Mouse (Mus musculus): ENCODE measurements around the gene Angptl4.
A peak's percentile ranks its signal among the peaks of the same experiment; 100 is the strongest.

Gene Angptl4

DNA sequence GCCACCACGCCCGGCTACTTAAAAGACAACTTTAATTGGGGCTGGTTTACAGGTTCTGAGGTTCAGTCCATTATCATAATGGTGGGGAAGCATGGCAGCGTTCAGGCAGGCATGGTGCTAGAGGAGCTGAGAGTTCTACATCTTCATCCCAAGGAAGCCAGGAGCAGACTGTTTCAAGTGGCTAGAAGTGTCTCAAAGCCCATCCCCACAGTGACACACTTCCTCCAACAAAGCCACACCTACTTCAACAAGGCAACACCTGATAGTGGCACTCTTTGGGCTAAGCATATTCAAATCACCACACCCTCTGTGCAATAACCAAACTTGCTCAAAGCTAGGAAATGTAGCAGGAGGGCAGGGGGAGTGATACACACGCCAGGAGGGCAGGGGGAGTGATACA is 22.6 kb upstream of the Angptl4 start:
- DNase-seq: no peak

DNA sequence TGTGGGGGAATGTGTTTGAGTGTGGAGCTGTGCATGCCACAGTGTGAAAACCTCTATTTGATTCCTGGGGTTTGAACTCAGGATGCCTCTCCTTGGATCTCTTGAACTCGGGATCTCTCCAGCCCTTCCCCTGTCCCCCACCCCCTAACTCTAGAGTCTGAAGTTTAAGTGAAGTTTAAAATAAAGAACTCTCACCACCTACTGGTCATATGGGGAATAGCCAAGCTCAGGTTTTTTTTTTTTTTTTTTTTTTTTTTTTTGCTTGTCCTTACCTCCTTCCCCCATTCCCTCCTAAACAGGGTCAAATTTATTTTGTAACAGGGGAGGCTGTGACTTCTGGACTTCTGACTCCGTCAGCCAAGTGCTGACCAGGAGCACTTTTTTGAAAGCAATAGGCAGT is 20.6 kb upstream of the Angptl4 start:
- DNase-seq: no peak

DNA sequence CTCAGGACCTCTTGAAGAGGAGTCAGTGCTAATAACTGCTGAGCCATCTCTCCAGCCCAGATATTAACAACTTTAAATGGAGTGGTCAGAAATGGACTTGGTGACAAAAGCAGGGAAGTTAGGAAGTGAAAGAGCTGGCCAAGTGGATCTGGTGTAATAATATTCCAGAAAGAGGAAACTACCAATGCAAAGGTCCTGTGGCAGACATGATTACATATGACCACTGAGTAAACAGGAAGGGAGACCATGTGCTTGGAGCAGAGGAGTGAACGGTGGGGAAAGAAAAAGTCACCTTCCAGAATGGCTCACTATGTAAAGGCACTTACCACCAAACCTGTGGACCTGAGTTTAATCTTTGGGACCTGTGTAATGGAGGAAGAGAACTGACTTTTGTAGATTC is 17.6 kb upstream of the Angptl4 start:
- DNase-seq: no peak

- peak; percentile 63 to 67 for DNase-seq
Measured at GRCm38 (mm10) chr17:33798306-33798705, 16.7 kb upstream of the Angptl4 start.

DNA sequence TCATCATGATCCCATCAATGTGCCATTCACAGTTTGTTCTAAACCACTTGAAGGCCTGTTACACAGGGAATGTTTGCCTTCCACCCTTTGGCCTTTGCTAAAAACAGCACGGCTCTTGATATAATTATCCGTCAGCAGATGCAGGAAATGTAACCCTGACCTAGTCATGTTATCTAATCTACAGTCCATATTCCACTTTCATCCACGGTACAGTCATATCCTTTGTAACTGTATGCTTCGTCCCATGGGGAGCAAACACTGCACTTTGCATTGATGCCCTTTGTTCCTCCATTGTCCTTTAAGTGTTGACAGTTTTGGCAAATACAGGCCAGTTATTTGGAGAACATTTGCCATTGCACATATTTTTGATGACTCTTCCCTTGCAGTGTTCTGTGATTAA is 7.1 kb upstream of the Angptl4 start:
- DNase-seq: no peak

- DNase-seq: no peak
Measured at GRCm38 (mm10) chr17:33786375-33786774, 4.7 kb upstream of the Angptl4 start.

- no peak for DNase-seq
Measured at GRCm38 (mm10) chr17:33784939-33785338, 3.3 kb upstream of the Angptl4 start.

- DNase-seq: peak; percentile 94
Measured at GRCm38 (mm10) chr17:33783408-33783807, 1.8 kb upstream of the Angptl4 start.

DNA sequence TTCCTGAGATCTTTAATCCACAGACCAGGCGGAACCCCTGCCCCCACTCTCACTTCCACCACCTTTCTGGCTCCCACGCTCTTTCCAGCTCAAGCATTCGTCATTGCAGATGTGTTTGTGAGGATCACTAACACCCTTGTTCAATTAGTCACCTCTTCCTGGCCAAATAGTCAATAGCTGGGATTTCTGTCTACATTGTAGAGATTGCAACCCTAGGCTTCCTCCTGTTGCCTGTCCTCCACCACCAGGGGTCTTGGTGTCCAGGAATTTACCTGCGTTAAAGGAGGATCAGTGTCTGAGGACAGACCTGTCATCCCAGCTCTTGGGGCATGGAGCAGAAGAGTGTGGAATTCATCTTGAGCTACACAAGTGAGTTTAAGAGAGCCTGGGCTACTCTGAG is 437 bp upstream of the Angptl4 start:
- DNase-seq: no peak

DNA sequence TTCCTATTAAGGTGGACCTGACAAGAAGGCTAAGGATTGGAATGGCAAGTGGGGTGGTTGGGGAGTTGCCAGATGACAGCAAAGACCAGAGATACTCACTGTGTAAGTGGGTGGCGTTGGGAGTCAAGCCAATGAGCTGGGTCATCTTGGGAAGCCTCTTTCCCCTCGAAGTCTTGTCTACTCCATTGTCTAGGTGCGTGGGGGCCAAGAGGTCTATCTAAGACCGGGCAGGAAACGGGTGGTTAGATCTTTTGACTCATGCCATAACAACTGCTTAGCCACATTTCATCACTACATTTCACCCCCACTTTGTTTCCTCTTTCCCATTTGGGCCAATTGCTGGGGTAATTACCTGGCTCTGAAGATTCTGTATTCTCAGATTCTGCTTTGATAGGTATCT is 1.2 kb downstream of the Angptl4 start:
- DNase-seq: peak; percentile 44 to 61

DNA sequence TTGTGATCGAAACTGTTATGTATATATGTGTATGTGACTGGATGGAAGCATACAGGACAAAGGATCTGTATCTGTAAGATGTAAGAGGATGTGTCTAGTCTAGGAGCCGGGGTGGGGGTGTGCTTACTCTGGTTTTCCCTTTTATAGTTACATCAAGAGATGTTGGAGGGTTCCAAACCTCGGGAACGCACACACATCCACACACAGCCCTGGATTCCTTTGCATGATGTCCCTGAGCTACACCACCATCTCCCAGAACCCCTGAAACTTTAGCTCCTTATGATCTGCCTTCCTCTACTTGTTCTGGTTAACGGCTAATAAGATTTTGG is 1.7 kb downstream of the Angptl4 start:
- DNase-seq: no peak

DNA sequence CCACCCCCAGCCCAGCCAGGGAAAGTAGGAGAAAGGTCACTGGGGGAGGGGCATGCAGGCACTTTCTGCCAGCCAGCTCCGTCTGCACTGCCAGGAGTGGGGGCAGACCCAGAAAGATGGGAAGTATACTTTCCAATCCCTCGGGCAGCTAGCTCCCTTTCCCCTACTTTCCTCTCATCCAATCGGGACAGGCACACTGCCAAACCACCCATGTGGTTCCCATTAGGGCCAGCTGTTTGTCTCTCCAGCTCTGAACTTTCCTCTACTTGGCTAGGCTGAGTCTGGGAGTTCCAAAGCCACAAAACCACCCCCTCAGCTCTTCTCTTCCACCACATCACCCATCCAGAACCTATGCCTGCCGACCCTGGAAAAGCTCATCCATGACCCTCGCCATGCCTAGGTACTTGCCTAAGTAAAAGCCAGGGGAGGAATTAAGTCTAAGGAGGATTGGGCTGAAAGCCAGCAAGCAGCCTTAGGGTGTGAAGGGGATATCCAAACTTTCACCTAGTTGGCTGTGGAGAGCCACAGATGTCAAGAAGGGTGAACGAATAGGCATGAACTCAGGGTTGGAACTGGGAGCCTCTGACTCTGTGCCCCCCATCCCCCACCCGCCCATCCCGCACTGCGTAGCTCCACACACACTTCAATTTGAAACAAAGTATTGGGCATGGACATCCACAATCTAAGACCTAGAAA is 2.2 kb downstream of the Angptl4 start:
- peak; percentile 98 to 99 for DNase-seq

DNA sequence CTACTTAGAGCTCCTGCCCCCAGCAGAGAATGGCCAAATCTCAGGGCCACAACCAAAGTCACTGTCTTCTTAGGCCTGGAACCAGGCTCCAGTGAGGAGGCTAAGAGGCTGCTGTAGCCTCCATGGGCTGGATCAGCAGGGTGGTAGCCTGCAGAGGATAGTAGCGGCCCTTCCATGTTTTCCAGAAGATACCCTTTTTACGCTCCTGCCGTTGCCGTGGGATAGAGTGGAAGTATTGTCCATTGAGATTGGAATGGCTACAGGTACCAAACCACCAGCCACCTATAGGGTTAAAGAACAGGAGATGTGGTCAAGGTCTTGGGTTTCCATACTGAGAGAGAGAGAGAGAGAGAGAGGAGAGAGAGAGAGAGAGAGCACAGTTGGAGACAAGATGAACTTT is 6.3 kb downstream of the Angptl4 start:
- DNase-seq: no peak

DNA sequence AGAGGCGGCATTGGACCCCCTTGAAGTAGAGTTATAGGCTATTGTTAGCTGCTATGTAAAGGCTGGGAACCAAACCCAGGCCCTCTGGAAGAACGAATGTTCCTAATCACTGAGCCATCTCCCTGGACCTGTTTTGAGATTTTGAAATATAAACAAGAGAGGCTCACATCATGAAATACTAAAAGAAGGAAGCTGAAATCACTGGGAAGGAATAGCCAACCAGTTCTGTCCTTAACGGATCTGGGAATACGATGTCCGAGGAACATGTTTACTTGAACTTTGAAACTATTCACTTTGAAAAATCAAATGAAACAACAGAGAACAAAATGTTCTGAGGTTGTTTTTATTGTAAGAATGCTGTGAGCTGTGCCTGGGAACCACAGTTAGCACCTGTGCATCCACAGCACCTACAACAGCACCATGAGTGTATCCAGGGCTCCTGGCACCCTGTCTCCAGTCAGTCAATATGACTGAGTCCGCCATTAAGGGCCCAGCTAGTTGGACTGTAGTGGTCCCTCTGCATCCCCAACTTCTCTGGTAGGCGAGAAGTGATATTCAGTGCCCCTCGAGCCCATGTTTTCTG is 7.0 kb downstream of the Angptl4 start:
- peak in 1 of 2 experiments; percentile 67 for DNase-seq

DNA sequence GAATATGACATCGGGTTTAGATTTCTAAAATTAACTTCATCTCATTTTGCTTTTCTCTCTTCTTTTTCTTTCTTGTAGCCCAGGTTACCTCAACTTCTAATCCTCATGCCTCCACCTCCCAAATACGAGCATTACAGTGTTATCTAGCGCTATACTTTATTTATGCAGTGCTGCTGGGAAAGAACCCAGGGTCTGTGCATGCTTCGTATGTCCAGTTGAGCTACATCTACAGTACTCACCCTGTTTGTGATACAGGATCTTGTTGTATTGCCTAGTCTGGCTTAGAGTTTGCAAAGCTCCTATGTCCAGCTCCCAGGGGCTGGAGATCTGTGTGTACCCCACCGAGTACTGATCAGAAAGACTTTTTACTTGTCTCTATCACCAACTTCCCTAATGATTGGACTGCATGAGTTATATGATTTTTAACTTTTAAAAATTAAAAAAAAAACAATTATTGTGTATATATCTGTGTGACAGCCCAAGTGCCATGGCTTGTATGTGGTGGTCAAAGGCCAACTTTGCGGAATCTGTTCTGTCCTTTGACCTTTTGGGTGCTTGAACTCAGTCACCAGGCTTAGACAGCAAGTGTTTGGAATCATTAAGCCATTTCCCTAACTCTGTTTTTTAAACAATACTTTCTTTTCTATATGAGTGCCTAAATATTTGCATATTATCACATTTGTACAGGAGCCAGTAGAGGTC is 7.6 kb downstream of the Angptl4 start:
- DNase-seq: peak; percentile 46 to 63

GRCm38 (mm10) chr17:33773426-33773825 is 8.2 kb downstream of the Angptl4 start:
- DNase-seq: peak; percentile 31 to 60

DNA sequence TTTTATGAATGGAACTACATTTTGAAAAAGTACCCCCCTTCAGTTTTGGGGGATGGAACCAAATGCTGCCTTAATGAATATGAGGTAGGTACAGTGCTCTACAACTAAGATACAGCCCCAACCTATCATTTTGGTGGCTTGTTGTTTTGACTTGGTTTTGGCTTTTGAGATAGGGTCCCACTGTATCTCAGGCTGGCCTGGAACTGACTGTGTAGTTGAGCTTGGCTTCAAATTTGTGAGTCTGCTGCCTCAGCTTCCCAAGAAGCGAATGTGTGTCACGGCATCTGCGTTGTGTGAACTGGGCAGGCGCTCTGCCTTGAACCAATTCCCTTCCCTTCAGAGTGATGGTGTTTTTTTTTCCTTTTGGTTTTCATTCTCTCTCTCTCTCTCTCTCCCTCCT is 10.0 kb downstream of the Angptl4 start:
- no peak for DNase-seq

- DNase-seq: no peak
Measured at GRCm38 (mm10) chr17:33766389-33766788, 15.2 kb downstream of the Angptl4 start.

GRCm38 (mm10) chr17:33760255-33761165 is 21.1 kb downstream of the Angptl4 start, which contains the start of gene Rab11b:
Gene Rab11b (minus strand): TSS chr17:33760530.
- peak; percentile 100 for DNase-seq

GRCm38 (mm10) chr17:33759767-33760254 is 21.8 kb downstream of the Angptl4 start:
- DNase-seq: peak; percentile 98 to 99

DNA sequence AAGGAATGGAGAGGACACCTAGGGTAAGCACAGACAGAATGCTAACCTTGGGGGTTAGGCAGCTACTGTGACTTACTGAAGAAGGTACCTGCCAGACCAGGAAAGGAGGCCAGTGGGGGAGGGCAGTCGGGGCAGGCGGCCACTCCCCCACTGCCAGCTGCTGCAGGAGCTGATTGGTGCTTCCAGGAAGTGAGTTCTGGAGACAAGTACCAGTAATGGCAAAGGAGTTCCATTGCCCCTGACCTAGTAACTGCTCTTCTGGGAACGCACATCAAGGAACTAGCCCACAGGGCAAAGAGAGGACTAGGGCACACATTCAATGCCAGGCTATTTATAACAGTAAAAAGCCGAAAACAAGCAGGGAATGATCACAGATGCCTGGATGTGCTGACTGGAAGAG is 24.4 kb downstream of the Angptl4 start:
- DNase-seq: peak; percentile 61 to 87

- DNase-seq: peak; percentile 50 to 70
Measured at GRCm38 (mm10) chr17:33756108-33756790, 25.4 kb downstream of the Angptl4 start.
